Mouse (Mus musculus) embryonic facial prominence, embryonic 10.5 days (tissue): ENCODE data around the gene Fibp. TPM values are rescaled to one million over a fixed set of nuclear protein-coding genes. Genes with fewer than 3 reads are reported as not detected.

Source experiments
- DNase-seq: peaks from one replicate; pipeline ENCODE4 v3.0.0-alpha.2; 2017; ENCODE audit warnings: low spot score
- H3K27ac ChIP-seq: fragments of 300-500 bp; sonication (generic); replicated peaks from 2 replicates; pipeline ENCODE4 v1.5.1; 2016; ENCODE audit warnings: mild to moderate bottlenecking
- H3K27me3 ChIP-seq: fragments of 300-500 bp; sonication (generic); replicated peaks from 2 replicates; pipeline ENCODE4 v1.6.1; 2016; ENCODE audit warnings: low read depth, mild to moderate bottlenecking; ENCODE audit not compliant: poor library complexity, severe bottlenecking
- H3K36me3 ChIP-seq: fragments of 300-500 bp; sonication (generic); replicated peaks from 2 replicates; pipeline ENCODE4 v1.6.1; 2016; ENCODE audit warnings: mild to moderate bottlenecking, moderate library complexity
- H3K4me1 ChIP-seq: fragments of 300-500 bp; sonication (generic); 2 replicates; pipeline ENCODE4 v1.6.1; 2016
- H3K4me3 ChIP-seq: fragments of 300-500 bp; sonication (generic); 2 replicates; pipeline ENCODE4 v1.5.1; 2016; ENCODE audit warnings: mild to moderate bottlenecking, moderate library complexity
- H3K9me3 ChIP-seq: fragments of 300-500 bp; sonication (generic); 2 replicates; pipeline ENCODE4 v1.6.1; 2016; ENCODE audit warnings: mild to moderate bottlenecking
- WGBS: fragments of 180-500 bp; shearing (Covaris S2); methylation state at CpG from one replicate; pipeline ENCODE4 v1.1.7; 2016; 5-methylcytosine and 5-hydroxymethylcytosine counted together
- polyA plus RNA-seq: library from polyadenylated mRNA; unstranded; fragments of >200 nt; fragmentation: Nextera tagmentation; extraction: Ambion mirVana; gene quantifications from 2 replicates; pipeline ENCODE4 v1.2.1, GENCODE M21; 2016

The Fibp gene
- polyA plus RNA-seq, 1 experiment from 2014 or later = 109 TPM

DNA sequence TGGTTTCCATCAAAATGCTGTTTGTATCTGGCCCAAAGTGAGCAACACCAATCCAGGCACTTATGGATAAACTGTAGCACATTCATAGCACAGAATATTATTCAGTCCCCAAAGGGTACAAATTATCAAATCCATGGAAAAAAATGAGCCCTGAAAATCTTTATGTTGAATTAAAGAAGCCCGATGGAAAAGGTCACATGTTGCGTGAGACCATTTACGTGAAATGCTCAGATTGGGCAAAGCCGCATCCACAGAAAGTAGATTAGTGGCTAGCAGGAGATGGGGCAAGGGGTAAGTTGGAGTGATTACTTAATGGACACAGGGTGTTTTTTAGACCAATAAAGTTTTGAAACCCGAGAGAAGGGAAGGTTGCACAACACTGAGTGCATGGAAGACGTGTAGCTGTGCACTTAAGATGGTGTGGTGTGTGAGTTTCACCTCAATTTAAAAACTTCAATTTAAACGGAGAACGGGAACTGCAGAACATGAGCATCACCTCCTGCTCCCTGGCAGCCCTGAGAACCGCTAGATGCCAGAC is 16.0 kb upstream of the Fibp start:
- peaks cover 27% of the 10 kb centered on the region for H3K4me1 ChIP-seq
- peaks cover 9% of the 10 kb centered on the region; the same call in 1 of the 2 replicates for H3K9me3 ChIP-seq
- DNase-seq = no peak
- H3K27me3 ChIP-seq = peaks cover 56% of the 10 kb centered on the region
- no peak overlapping the region for H3K27ac ChIP-seq
- no peak overlapping the region for H3K4me3 ChIP-seq
- 68% methylated on average over 9 of the region's 9 CpGs for WGBS
- H3K36me3 ChIP-seq = no peaks in the 10 kb centered on the region

DNA sequence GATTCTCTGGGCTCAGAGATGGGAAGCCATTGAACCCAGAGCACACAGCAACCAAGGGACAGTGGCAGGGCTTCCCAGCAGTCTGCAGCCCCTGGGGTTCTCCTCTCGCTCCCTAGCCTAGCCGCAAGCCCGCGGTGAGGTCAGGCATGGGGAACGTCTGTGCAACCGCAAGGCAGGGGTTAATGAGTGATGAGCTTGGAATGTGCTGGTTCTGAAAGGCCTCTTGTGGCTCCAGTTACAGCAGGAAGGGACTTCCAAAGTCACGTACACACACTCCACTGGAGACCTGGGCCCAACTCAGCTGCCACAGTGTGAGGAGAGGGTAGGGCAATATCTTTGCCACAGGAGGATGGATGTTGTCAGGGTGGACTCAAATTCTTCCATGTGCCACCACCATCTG is 15.5 kb upstream of the Fibp start:
- Histone ChIP-seq H3K36me3 (no peaks in the 10 kb centered on the region), H3K27me3 (peaks cover 61% of the 10 kb centered on the region)
- 33% methylated on average over 7 of the region's 7 CpGs for WGBS

DNA sequence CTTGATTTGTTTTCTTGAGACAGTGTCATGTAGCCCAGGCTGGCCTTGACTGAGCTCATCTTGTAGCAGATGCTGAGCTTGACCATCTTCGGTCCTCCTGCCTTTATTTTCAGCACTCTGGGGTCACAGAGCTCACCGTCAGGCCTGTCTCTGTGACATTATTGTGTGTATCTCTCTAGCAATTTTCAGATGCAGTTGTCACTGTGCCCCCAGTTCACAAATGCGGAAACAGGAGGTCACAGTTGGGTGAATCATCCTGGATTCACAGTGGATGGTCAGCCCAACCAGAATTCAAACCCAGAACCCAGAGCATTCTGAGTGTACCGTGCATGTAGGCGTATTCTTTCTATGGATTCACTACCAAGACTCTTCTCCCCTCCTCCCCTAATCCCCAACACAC is 14.7 kb upstream of the Fibp start:
- Histone ChIP-seq H3K27me3 (peaks cover 69% of the 10 kb centered on the region), H3K4me1 (peaks cover 27% of the 10 kb centered on the region), H3K27ac (no peak overlapping the region), H3K36me3 (no peaks in the 10 kb centered on the region), H3K4me3 (no peak overlapping the region), H3K9me3 (peaks cover 2% of the 10 kb centered on the region; the same call in 1 of the 2 replicates)
- WGBS = 90% methylated on average over 5 of the region's 5 CpGs
- DNase-seq = no peak

More for the DNA sequence above, 15.5 kb upstream of the Fibp start:
- Histone ChIP-seq H3K4me3 (no peak overlapping the region), H3K27ac (no peak overlapping the region), H3K4me1 (peaks cover 27% of the 10 kb centered on the region), H3K9me3 (peaks cover 9% of the 10 kb centered on the region; the same call in 1 of the 2 replicates)
- peak; percentile 21 for DNase-seq

DNA sequence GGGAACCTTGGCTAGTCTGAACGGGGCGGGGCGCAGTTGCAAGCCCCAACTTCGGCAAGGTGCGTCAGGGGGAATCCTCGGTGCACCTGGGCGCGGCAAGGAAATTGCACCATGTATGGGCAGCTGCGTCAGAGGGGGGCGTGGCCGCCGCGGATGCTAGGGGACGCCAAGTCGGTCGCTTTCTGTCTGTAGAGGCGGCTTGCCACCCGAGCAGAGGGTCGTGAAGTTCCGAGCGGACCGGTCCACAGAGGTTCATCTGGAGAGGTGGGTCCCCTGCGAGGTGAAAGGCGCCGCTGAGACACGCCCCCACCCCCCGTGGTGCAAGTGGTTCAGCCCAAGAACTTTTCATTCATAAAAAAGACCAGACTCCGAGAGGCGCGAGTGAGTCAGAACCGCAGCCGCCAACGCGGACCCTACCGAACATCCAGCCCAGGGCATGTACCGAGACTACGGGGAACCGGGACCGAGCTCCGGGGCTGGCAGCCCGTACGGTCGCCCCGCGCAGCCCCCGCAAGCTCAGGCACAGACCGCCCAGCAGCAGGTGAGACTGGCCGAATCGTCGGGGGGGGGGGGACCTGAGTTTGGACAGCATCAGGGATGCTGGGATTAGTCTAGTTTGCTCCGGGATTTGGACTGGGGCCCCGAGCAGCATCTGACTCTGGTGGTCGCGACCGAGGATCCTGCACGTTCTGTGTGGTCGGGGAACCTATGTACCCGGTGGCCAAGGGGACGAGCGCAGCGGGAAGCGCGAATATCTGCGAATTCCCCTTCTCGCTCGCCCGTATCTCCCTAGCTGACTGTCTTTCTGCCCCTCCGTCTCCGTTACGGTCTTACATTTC is 12.7 kb upstream of the Fibp start, which contains the start of gene Fosl1:
TSS of gene Fosl1 (plus strand) at position 33 of the 839 bp plus-strand sequence.
- Histone ChIP-seq H3K9me3 (no peaks in the 10 kb centered on the region), H3K4me1 (peaks cover 27% of the 10 kb centered on the region), H3K27me3 (peaks cover 79% of the 10 kb centered on the region), H3K4me3 (peak within 1 kb of the TSS; percentile 64), H3K36me3 (0 out of 2 replicates have a peak, but pooled peaks cover under 1% of the 10 kb centered on the region), H3K27ac (no peak within 1 kb of the TSS)
- under 1% methylated on average over 70 of the region's 70 CpGs for WGBS
- DNase-seq = peak; percentile 80

DNA sequence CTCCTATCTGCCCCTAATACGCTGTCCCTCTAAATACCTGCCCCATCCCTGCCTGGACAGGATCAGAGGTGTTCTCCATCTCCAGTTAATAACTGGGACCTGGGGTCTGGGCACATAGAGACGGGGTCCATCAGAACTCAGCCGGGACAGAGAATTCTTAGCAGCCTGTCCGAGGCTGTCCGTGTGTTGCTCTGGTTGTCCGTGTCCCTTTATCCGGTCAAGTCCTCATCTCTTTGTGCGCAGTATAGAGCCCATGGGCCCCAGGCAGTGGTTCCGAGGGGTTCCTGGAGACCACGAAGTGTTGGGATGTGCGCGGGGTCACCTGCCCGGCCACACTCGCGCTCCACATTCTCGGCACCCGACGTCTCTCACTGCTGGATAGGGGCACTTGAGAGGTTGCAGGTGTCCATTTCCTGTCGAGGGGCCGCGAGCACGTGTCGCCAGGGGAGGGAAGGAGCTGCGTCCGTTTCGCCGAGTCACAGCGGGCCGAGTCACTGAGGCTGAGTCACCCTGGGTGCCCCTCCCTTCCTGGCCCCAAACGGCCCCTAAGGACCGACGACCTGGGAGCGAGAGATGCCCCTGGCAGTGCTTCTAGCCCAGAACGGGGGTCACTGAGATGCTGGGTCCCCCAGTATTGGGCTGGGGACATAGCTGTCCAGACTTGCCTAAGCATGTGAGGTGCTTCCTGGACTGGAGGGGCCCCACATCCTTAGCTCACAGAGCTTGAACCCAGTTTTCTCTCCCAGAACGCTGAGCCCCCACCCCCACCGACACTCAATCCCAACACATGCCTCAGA is 11.9 kb upstream of the Fibp start:
- WGBS = 6% methylated on average over 36 of the region's 36 CpGs

DNA sequence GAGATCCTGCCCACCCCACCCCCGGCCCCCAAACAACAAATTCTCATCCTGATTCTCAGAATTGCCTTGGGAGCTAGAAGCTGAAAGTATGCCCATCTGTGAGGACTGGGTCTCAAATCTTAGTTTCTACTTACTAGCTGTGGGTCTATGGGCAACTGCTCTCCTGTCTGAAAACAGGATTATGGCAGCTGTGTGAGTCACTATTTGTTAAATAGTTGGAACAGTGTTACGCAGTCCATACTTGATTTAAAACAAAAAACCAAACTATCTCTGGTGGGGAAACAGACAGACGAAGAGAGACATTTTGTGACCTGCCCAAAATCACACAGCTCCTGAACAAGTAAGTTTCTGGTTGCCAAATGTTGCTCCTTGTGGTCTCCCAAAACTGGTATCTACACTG is 10.7 kb upstream of the Fibp start:
- 91% methylated on average over 3 of the region's 3 CpGs for WGBS
- H3K36me3 ChIP-seq = peaks cover 14% of the 10 kb centered on the region
- peaks cover 30% of the 10 kb centered on the region for H3K4me1 ChIP-seq
- DNase-seq = no peak
- no peak overlapping the region for H3K27ac ChIP-seq
- H3K9me3 ChIP-seq = no peaks in the 10 kb centered on the region
- H3K4me3 ChIP-seq = no peak overlapping the region
- H3K27me3 ChIP-seq = peaks cover 70% of the 10 kb centered on the region

More for the DNA sequence above, 11.9 kb upstream of the Fibp start:
- Histone ChIP-seq H3K27ac (no peak overlapping the region), H3K36me3 (peaks cover 2% of the 10 kb centered on the region; the same call in 1 of the 2 replicates), H3K4me3 (peak overlapping the region; percentile 64), H3K27me3 (peaks cover 79% of the 10 kb centered on the region), H3K4me1 (peaks cover 27% of the 10 kb centered on the region), H3K9me3 (no peaks in the 10 kb centered on the region)
- DNase-seq = peak; percentile 54

DNA sequence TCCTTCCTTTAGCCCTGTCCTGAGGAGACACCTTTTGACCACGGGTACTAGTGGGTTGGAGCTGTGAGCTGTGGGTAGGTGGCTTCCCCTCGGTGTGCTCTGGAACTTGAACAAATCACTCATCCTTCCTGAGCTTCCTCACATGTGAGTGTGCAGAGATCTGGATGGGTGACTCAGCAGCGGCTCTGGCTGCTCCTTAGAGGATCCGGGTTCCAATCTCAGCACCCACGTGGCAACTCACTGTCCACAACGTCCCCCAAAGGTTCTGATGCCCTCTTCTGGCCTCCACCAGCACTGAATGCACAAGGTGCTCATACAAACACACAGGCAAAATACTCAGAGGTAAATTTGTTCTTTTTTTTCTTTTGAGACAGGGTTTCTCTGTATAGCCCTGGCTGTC is 8.6 kb upstream of the Fibp start:
- Histone ChIP-seq H3K4me1 (peaks cover 45% of the 10 kb centered on the region), H3K36me3 (peaks cover 23% of the 10 kb centered on the region), H3K9me3 (no peaks in the 10 kb centered on the region), H3K27me3 (peaks cover 49% of the 10 kb centered on the region), H3K4me3 (no peak overlapping the region), H3K27ac (no peak overlapping the region)
- DNase-seq = no peak
- WGBS = 84% methylated on average over 6 of the region's 6 CpGs

DNA sequence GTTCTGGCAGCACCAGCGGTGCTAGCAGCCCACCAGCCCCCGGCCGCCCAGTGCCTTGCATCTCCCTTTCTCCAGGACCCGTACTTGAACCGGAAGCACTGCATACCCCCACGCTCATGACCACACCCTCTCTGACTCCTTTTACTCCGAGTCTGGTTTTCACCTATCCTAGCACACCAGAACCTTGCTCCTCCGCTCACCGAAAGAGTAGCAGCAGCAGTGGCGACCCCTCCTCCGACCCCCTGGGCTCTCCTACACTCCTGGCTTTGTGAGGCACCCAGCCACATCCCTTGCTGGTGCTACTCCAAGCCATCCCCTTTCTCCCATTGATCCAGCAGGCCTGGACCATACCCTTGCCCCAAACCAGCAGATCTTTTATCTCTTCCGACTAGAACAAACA is 5.4 kb upstream of the Fibp start:
- H3K27ac ChIP-seq = no peak overlapping the region
- peak overlapping the region; percentile 85 for H3K4me3 ChIP-seq
- 85% methylated on average over 12 of the region's 12 CpGs for WGBS
- H3K4me1 ChIP-seq = peaks cover 41% of the 10 kb centered on the region
- H3K36me3 ChIP-seq = peaks cover 23% of the 10 kb centered on the region
- DNase-seq = no peak
- H3K9me3 ChIP-seq = no peaks in the 10 kb centered on the region
- H3K27me3 ChIP-seq = peaks cover 34% of the 10 kb centered on the region

DNA sequence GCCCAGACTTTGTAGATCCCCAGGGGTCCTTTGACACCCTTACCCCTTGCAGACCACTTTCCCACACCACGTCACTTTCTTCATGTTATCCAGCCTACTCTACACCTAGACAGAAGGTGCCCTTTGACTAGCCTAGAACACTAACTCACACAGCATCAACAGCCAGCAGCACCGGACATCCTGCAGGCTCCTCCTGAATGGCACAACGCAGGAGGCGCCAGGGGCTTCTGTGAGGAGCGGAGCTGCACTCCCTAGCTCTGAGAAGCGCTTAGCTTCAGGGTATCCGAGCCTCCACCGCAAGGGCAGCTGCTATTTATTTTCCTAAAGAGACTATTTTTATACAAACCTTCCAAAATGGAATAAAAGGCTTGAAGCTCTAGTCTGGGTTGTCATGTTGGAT is 4.8 kb upstream of the Fibp start:
- WGBS = 70% methylated on average over 8 of the region's 8 CpGs
- DNase-seq = no peak
- Histone ChIP-seq H3K9me3 (no peaks in the 10 kb centered on the region), H3K36me3 (peaks cover 23% of the 10 kb centered on the region), H3K4me1 (peaks cover 42% of the 10 kb centered on the region), H3K4me3 (peak overlapping the region; percentile 85), H3K27ac (peak overlapping the region; percentile 88; the same call in 1 of the 2 replicates), H3K27me3 (peaks cover 29% of the 10 kb centered on the region)

DNA sequence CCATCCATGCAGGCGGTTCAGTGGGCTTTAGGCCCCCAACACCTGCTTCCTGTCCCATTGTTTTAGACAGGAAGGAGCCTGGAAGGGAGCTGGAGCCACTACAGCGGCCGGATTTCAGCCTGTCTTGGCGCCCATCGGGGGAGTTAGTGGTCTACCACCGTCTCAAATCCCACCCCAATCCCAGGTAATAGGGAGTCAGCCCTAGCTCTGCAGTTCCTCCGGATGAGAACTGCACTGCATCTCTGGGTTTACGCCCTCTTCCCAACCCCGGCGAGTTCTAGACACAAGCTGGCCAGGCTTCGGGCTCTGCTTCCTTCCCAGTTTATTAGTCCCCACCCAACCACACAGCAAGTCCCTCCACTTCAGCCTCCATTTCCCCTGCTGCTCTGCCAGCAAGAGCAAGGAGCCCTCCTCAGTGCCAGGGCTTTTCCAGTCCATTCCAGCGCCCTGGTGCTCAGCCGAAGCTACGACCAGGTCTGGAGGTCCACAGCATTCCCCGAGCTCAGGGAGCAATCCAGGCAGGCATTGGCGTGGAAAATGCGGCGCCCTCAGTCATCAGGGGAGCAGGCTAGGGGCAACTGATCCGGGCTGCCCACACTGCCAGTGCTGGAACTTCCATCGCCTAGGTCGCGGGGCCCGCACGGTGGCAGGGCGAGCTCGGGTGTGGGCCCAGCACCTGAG is 4.0 kb upstream of the Fibp start:
- 4% methylated on average over 26 of the region's 26 CpGs for WGBS
- peak; percentile 32 for DNase-seq
- Histone ChIP-seq H3K4me1 (peaks cover 48% of the 10 kb centered on the region), H3K27ac (peak overlapping the region; percentile 88), H3K36me3 (peaks cover 23% of the 10 kb centered on the region), H3K4me3 (peak overlapping the region; percentile 85), H3K27me3 (peaks cover 20% of the 10 kb centered on the region), H3K9me3 (no peaks in the 10 kb centered on the region)

DNA sequence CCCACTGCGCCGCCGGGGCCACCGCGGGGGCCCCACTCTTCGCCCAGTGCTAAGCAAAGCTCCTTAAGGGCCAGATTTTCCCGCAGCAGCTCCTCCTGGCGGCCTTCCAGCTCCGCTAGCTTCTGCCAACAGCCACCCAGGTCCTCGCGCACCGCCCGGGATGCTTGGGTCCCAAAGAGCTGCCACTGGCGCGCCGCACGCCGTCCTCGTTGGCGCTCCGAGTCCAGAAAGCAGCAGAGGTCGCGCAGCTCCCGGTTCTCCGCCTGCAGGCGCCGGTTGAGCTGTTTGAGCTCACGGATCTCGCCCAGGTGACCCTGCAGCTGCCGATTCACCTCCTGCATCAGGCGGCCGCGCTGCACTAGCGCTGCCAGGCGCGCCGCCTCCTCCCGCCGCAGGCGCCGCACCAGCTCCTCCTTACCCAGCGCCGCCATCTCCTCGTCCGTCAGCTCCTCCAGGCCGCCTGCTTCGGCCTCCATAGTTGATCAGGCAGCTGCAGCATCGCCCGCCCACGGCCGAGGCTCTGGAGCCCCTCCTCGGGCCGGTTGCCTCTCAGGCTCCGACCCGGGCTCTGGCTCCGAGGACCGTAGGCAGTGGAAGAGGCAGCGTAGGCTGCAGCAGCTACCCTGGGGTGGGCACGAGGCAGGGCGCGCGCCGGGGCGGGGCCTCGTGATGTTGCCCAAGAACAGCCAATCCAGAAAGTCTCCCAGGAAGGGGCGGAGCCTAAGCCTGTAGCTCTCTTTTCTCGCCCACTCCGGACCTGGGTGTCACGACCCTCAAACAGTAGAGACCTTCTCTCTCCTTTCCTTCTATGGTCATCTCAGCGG is 3.3 kb upstream of the Fibp start:
- peak; percentile 96 for DNase-seq
- WGBS = under 1% methylated on average over 70 of the region's 70 CpGs
- H3K4me3 ChIP-seq = peak overlapping the region; percentile 85
- H3K4me1 ChIP-seq = peaks cover 52% of the 10 kb centered on the region
- H3K9me3 ChIP-seq = no peaks in the 10 kb centered on the region
- H3K27ac ChIP-seq = peak overlapping the region; percentile 88
- peaks cover 18% of the 10 kb centered on the region for H3K27me3 ChIP-seq
- peaks cover 23% of the 10 kb centered on the region for H3K36me3 ChIP-seq
